Mouse (Mus musculus) lung, embryonic 15.5 days (tissue): ENCODE results near the gene Cep78. TPM values are rescaled to one million over a fixed set of nuclear protein-coding genes. Genes with fewer than 3 reads are reported as not detected.

Experiments used
- ATAC-seq: fragments of 200-750 bp; cut with Nextera tagmentation; 2 replicates; pipeline ENCODE4 v1.8.0; 2017; ENCODE audit warnings: moderate number of reproducible peaks, borderline replicate concordance; ENCODE audit not compliant: low FRiP score, low TSS enrichment; ENCODE audit errors: extremely low read depth
- H3K27ac ChIP-seq: fragments of 300-500 bp; sonication (generic); 2 replicates; pipeline ENCODE4 v1.5.1; 2015; ENCODE audit warnings: moderate library complexity, mild to moderate bottlenecking, inconsistent platforms
- H3K27me3 ChIP-seq: fragments of 300-500 bp; sonication (generic); 2 replicates; pipeline ENCODE4 v1.6.1; 2015; ENCODE audit warnings: inconsistent platforms
- H3K36me3 ChIP-seq: fragments of 300-500 bp; sonication (generic); 2 replicates; pipeline ENCODE4 v1.6.1; 2015; ENCODE audit warnings: inconsistent platforms
- H3K4me1 ChIP-seq: fragments of 300-500 bp; sonication (generic); 2 replicates; pipeline ENCODE4 v1.6.1; 2015; ENCODE audit warnings: inconsistent platforms
- H3K4me2 ChIP-seq: fragments of 300-500 bp; sonication (generic); 2 replicates; pipeline ENCODE4 v1.6.1; 2015; ENCODE audit warnings: inconsistent platforms, mild to moderate bottlenecking, moderate library complexity
- H3K4me3 ChIP-seq: fragments of 300-500 bp; sonication (generic); 2 replicates; pipeline ENCODE4 v1.5.1; 2015; ENCODE audit warnings: mild to moderate bottlenecking, inconsistent platforms
- H3K9ac ChIP-seq: fragments of 300-500 bp; sonication (generic); 2 replicates; pipeline ENCODE4 v1.6.1; 2015; ENCODE audit warnings: inconsistent platforms
- H3K9me3 ChIP-seq: fragments of 300-500 bp; sonication (generic); 2 replicates; pipeline ENCODE4 v1.6.1; 2016; ENCODE audit warnings: inconsistent platforms
- WGBS: fragments of 180-500 bp; shearing (Covaris S2); methylation state at CpG from one replicate; pipeline ENCODE4 v1.1.7; 2015; 5-methylcytosine and 5-hydroxymethylcytosine counted together
- polyA plus RNA-seq: library from polyadenylated mRNA; unstranded; fragments of >200 nt; fragmentation: Nextera tagmentation; extraction: Ambion mirVana; gene quantifications from 2 replicates; pipeline ENCODE4 v1.2.1, GENCODE M21; 2015

Gene Cep78
- polyA plus RNA-seq, 1 experiment from 2014 or later: 29.9 TPM

GRCm38 (mm10) chr19:16007131-16007530 lies 22.3 kb upstream of the Cep78 start:
- H3K36me3 ChIP-seq: no peaks in the 10 kb centered on the region

GRCm38 (mm10) chr19:15998157-15998556 lies 13.4 kb upstream of the Cep78 start:
- Histone ChIP-seq H3K4me3 (no peak overlapping the region), H3K4me1 (peaks cover 6% of the 10 kb centered on the region; the same call in 1 of the 2 replicates), H3K27ac (no peak overlapping the region), H3K9ac (no peak overlapping the region), H3K36me3 (no peaks in the 10 kb centered on the region), H3K4me2 (no peak overlapping the region), H3K27me3 (no peaks in the 10 kb centered on the region), H3K9me3 (no peaks in the 10 kb centered on the region)
- no peak for ATAC-seq
- 3% methylated on average over 3 of the region's 3 CpGs for WGBS

More at GRCm38 (mm10) chr19:16007131-16007530, 22.3 kb upstream of the Cep78 start:
- no peak for ATAC-seq
- no peak overlapping the region for H3K9ac ChIP-seq
- H3K9me3 ChIP-seq: no peaks in the 10 kb centered on the region
- H3K4me3 ChIP-seq: no peak overlapping the region
- H3K4me1 ChIP-seq: no peaks in the 10 kb centered on the region
- no peaks in the 10 kb centered on the region for H3K27me3 ChIP-seq
- no peak overlapping the region for H3K27ac ChIP-seq
- 80% methylated on average over 8 of the region's 8 CpGs for WGBS
- no peak overlapping the region for H3K4me2 ChIP-seq

DNA sequence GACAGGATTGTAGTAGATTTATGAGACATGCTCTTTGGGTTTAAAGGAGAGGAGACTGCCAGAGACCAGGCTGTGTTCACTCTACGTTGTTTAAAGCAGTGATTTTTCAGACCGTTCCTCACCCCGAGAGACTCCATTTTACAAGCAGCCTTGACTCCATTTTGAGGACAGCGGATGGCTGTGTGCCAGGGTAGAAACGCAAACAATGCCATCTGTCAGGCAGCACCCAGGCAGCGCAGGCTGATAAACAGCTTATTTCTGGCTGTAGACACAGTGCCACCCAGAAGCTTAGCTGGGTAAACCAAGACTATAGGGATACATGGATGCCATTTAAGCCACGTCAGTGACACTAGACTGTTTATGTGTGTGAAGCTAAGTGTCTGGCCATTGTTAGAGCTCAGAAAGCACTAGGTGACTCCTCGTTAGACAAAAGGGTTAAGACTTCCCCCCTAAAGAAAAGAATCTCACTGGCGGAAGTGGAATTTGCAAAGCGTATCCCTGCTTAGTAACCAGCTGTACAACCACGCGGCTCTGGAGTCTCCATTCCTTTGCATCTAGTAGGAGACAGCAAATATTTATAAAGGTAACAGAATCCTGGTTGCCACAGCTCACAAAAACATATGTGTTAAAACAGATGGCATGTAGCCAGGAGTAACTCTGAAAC lies 12.2 kb upstream of the Cep78 start:
- no peaks in the 10 kb centered on the region for H3K27me3 ChIP-seq
- no peak overlapping the region for H3K9ac ChIP-seq
- peak; percentile 76 for ATAC-seq
- no peaks in the 10 kb centered on the region for H3K36me3 ChIP-seq
- H3K9me3 ChIP-seq: no peaks in the 10 kb centered on the region
- H3K4me3 ChIP-seq: peak overlapping the region; percentile 1; the same call in 1 of the 2 replicates
- peak overlapping the region; percentile 48 for H3K27ac ChIP-seq
- peak overlapping the region; percentile 47 for H3K4me2 ChIP-seq
- WGBS: 29% methylated on average over 12 of the region's 12 CpGs
- H3K4me1 ChIP-seq: peaks cover 6% of the 10 kb centered on the region; the same call in 1 of the 2 replicates

- no peak overlapping the region for H3K4me3 ChIP-seq
- 0 out of 2 replicates have a peak, but pooled peaks cover 2% of the 10 kb centered on the region for H3K4me1 ChIP-seq
- WGBS: 83% methylated on average over 1 of the region's 1 CpGs
- no peak for ATAC-seq
- no peak overlapping the region for H3K9ac ChIP-seq
- H3K4me2 ChIP-seq: no peak overlapping the region
- H3K9me3 ChIP-seq: no peaks in the 10 kb centered on the region
- H3K27me3 ChIP-seq: no peaks in the 10 kb centered on the region
- H3K27ac ChIP-seq: no peak overlapping the region
- no peaks in the 10 kb centered on the region for H3K36me3 ChIP-seq
Measured at GRCm38 (mm10) chr19:15990102-15990501, 5.3 kb upstream of the Cep78 start.

DNA sequence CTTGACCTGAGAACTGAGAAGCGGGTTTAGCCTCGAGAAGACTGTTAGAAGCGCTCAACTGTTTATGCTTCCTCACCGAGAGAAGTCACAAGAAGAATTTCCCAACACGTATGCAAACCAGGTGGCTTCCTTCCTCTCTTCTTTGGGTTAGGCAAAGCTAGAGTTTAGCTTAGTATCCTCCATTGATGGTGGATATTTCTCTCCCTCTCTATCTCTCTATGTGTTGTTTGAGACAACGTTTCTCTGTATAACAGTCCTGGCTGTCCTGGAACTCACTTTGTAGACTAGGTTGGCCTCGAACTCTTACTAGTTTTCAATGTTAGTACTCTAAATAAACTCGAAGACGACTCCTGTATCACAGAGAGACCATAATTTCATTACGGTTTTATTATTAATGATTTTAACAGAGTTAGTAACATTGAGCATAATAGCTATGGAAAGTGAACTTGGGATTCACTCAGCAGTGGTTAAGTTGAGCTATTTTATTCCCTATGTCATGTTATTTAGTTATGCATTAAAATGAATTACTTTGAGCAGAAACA lies 454 bp upstream of the Cep78 start:
- 24% methylated on average over 10 of the region's 10 CpGs for WGBS
- Histone ChIP-seq H3K4me2 (peak overlapping the region; percentile 73), H3K4me1 (peaks cover 15% of the 10 kb centered on the region), H3K4me3 (peak overlapping the region; percentile 74), H3K27me3 (no peaks in the 10 kb centered on the region), H3K9me3 (no peaks in the 10 kb centered on the region), H3K27ac (no peak overlapping the region), H3K9ac (0 out of 2 replicates have a peak overlapping the region, but pooled peaks have one; percentile 81), H3K36me3 (no peaks in the 10 kb centered on the region; the same call in 1 of the 2 replicates)
- ATAC-seq: no peak

- Histone ChIP-seq H3K4me3 (peak overlapping the region; percentile 74), H3K27ac (0 out of 2 replicates have a peak overlapping the region, but pooled peaks have one; percentile 82), H3K4me1 (peaks cover 15% of the 10 kb centered on the region), H3K36me3 (peaks cover under 1% of the 10 kb centered on the region), H3K9me3 (no peaks in the 10 kb centered on the region), H3K4me2 (peak overlapping the region; percentile 73), H3K9ac (peak overlapping the region; percentile 81), H3K27me3 (no peaks in the 10 kb centered on the region)
- ATAC-seq: no peak
- WGBS: 48% methylated on average over 15 of the region's 15 CpGs
Measured at GRCm38 (mm10) chr19:15983739-15984344, 947 bp downstream of the Cep78 start.

GRCm38 (mm10) chr19:15982926-15983738 lies 1.7 kb downstream of the Cep78 start:
- 44% methylated on average over 10 of the region's 10 CpGs for WGBS
- Histone ChIP-seq H3K4me2 (peak overlapping the region; percentile 73), H3K9ac (no peak overlapping the region), H3K9me3 (no peaks in the 10 kb centered on the region), H3K27me3 (no peaks in the 10 kb centered on the region), H3K36me3 (peaks cover 7% of the 10 kb centered on the region), H3K4me1 (peaks cover 15% of the 10 kb centered on the region), H3K27ac (no peak overlapping the region), H3K4me3 (no peak overlapping the region)
- ATAC-seq: no peak

DNA sequence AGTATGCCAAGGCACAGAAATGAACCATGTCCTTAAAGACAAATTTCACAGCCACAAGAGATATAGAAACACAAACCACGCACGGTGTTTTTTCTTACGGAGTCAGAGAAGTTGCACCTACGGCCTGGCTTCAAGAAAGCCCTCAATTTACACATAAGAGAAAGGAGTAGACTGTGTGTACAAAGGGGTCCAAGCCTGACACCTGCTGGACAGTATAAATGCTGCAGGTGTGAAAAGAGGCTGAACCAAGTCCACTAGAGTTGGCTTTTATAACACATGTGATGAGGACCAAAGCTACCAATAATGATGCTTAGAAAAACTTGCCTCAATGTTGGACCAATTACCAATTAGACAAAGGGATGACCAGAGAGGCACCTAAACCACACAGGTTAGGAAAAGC lies 2.9 kb downstream of the Cep78 start:
- H3K4me2 ChIP-seq: no peak overlapping the region
- H3K9me3 ChIP-seq: no peaks in the 10 kb centered on the region
- H3K36me3 ChIP-seq: peaks cover 15% of the 10 kb centered on the region
- peaks cover 15% of the 10 kb centered on the region for H3K4me1 ChIP-seq
- no peak overlapping the region for H3K9ac ChIP-seq
- H3K4me3 ChIP-seq: no peak overlapping the region
- no peak overlapping the region for H3K27ac ChIP-seq
- no peaks in the 10 kb centered on the region for H3K27me3 ChIP-seq
- WGBS: 35% methylated on average over 4 of the region's 4 CpGs
- ATAC-seq: no peak

- Histone ChIP-seq H3K9ac (no peak overlapping the region), H3K27me3 (no peaks in the 10 kb centered on the region), H3K9me3 (no peaks in the 10 kb centered on the region), H3K4me1 (no peaks in the 10 kb centered on the region), H3K36me3 (peaks cover 61% of the 10 kb centered on the region), H3K27ac (no peak overlapping the region), H3K4me2 (no peak overlapping the region), H3K4me3 (no peak overlapping the region)
- WGBS: 78% methylated on average over 4 of the region's 4 CpGs
- ATAC-seq: no peak
Measured at GRCm38 (mm10) chr19:15973365-15973764, 11.4 kb downstream of the Cep78 start.

- no peak overlapping the region for H3K4me2 ChIP-seq
- H3K9me3 ChIP-seq: no peaks in the 10 kb centered on the region
- no peak overlapping the region for H3K9ac ChIP-seq
- 42% methylated on average over 3 of the region's 3 CpGs for WGBS
- H3K36me3 ChIP-seq: peaks cover 40% of the 10 kb centered on the region
- H3K4me1 ChIP-seq: no peaks in the 10 kb centered on the region
- no peak overlapping the region for H3K4me3 ChIP-seq
- H3K27me3 ChIP-seq: no peaks in the 10 kb centered on the region
- peak; percentile 39 for ATAC-seq
- no peak overlapping the region for H3K27ac ChIP-seq
Measured at GRCm38 (mm10) chr19:15965082-15965481, 19.7 kb downstream of the Cep78 start.

DNA sequence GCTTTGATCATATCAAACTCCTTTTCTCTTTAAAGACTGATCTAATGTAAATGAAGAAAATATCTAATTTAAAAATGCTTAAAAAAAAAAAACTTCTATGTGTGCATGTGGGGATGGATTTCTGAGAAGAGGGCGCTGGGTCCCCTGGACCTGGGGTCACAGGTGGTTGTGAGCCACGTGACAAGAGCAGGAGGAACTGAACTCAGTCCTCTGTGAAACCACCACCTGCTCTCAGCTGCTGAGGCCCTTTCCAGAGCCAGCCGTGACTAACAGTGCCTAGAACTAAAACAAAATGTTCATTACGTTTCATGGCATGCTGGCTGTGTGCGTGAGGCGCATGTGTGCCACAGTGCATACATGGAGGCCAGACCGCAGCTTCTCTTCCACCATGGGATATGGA lies 20.3 kb downstream of the Cep78 start:
- H3K4me2 ChIP-seq: no peak overlapping the region
- H3K9ac ChIP-seq: no peak overlapping the region
- H3K4me1 ChIP-seq: no peaks in the 10 kb centered on the region
- no peak for ATAC-seq
- H3K9me3 ChIP-seq: no peaks in the 10 kb centered on the region
- H3K4me3 ChIP-seq: no peak overlapping the region
- 91% methylated on average over 7 of the region's 7 CpGs for WGBS
- peaks cover 36% of the 10 kb centered on the region for H3K36me3 ChIP-seq
- no peaks in the 10 kb centered on the region for H3K27me3 ChIP-seq
- H3K27ac ChIP-seq: no peak overlapping the region
